Mouse (Mus musculus): ENCODE measurements around the gene Dnajc27. TPM values are rescaled to one million over a fixed set of nuclear protein-coding genes. Genes with fewer than 3 reads are reported as not detected.

Dnajc27 gene
- 14.7 and 14.8 TPM in 2 replicates for polyA plus RNA-seq (2015; fragmentation: Nextera tagmentation; extraction: Ambion mirVana)

- H3K4me2 ChIP-seq, result peak within 1 kb of the TSS; percentile 66
- WGBS, result 5% methylated on average over 59 of the region's 59 CpGs
- peaks cover 4% of the 10 kb centered on the region; the same call in 1 of the 2 replicates for H3K27me3 ChIP-seq
- H3K9ac ChIP-seq, result peak within 1 kb of the TSS; percentile 80
- peak; percentile 97 for ATAC-seq (ENCODE audit: low FRiP score)
- H3K27ac ChIP-seq, result peak within 1 kb of the TSS; percentile 97
- H3K4me1 ChIP-seq (replicated peaks), result peaks cover 19% of the 10 kb centered on the region
- peaks cover 16% of the 10 kb centered on the region for H3K36me3 ChIP-seq
- peak within 1 kb of the TSS; percentile 58 for H3K4me3 ChIP-seq
- H3K9me3 ChIP-seq, result no peaks in the 10 kb centered on the region
These were observed at the start of gene Dnajc27 for GRCm38 (mm10) chr12:4082132-4083001. Gene Dnajc27 (plus strand): TSS chr12:4082583.

DNA sequence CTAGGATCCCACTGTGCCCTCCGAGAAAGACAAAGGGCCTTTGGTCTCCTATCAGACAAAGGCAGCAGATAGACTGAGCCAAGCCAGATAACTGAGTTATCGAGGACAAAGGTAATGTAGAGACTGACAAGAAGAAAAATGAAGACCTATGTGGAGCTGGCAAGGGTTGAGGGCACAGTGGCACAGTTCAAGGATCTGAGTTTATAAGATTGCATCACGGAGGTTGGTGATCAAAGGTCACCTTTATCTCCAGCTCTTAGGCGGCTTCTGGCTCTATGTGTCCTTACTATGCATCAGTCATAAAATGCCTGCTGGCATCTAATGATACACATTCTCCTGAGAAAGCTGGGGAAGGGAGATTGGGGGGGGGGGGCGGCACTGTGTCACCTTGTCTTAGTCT lies 46.2 kb upstream of the Dnajc27 start:
- ATAC-seq (ENCODE audit: low FRiP score), result no peak
- Histone ChIP-seq H3K9ac (no peak overlapping the region), H3K9me3 (no peaks in the 10 kb centered on the region), H3K36me3 (peaks cover 3% of the 10 kb centered on the region; the same call in 1 of the 2 replicates), H3K4me3 (no peak overlapping the region), H3K4me2 (peak overlapping the region; percentile 71), H3K27ac (no peak overlapping the region), H3K27me3 (0 out of 2 replicates have a peak, but pooled peaks cover 8% of the 10 kb centered on the region), H3K4me1 (replicated peaks) (peaks cover 28% of the 10 kb centered on the region)
- 91% methylated on average over 5 of the region's 5 CpGs for WGBS

DNA sequence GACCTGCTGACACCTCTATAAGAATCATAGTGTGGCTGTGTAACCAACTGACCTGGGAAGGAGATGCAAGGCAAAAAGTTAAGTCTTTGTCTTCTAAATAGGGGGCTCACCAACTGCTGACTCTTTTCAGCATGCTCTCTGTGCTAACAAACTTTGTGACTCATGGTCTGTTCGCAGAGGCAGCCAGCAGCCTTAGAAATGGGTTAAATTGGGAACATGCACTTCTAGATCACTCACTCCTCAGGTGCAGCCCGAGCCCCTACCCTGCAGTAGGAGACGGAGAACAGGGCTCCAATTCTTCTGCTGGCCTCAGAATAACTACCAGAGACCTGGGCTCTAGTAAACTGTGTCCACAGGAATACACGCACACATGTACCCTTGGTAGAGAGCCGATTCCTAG lies 44.9 kb upstream of the Dnajc27 start:
- WGBS, result 18% methylated on average over 5 of the region's 5 CpGs
- H3K4me2 ChIP-seq, result peak overlapping the region; percentile 71
- H3K9me3 ChIP-seq, result no peaks in the 10 kb centered on the region
- 0 out of 2 replicates have a peak, but pooled peaks cover 11% of the 10 kb centered on the region for H3K27me3 ChIP-seq
- H3K9ac ChIP-seq, result peak overlapping the region; percentile 90
- H3K27ac ChIP-seq, result peak overlapping the region; percentile 89
- peak overlapping the region; percentile 84 for H3K4me3 ChIP-seq
- H3K36me3 ChIP-seq, result peaks cover 3% of the 10 kb centered on the region; the same call in 1 of the 2 replicates
- H3K4me1 ChIP-seq (replicated peaks), result peaks cover 28% of the 10 kb centered on the region
- ATAC-seq (ENCODE audit: low FRiP score), result no peak

GRCm38 (mm10) chr12:4038061-4039041 lies 44.0 kb upstream of the Dnajc27 start, which contains the start of gene Efr3b:
Gene Efr3b (minus strand): TSS chr12:4038915.
- Histone ChIP-seq H3K27ac (peak within 1 kb of the TSS; percentile 89), H3K4me1 (replicated peaks) (peaks cover 28% of the 10 kb centered on the region), H3K36me3 (peaks cover 3% of the 10 kb centered on the region; the same call in 1 of the 2 replicates), H3K27me3 (0 out of 2 replicates have a peak, but pooled peaks cover 11% of the 10 kb centered on the region), H3K4me2 (peak within 1 kb of the TSS; percentile 71), H3K4me3 (peak within 1 kb of the TSS; percentile 84), H3K9me3 (no peaks in the 10 kb centered on the region), H3K9ac (peak within 1 kb of the TSS; percentile 90)
- peak; percentile 93 for ATAC-seq (ENCODE audit: low FRiP score)
- under 1% methylated on average over 76 of the region's 78 CpGs for WGBS

DNA sequence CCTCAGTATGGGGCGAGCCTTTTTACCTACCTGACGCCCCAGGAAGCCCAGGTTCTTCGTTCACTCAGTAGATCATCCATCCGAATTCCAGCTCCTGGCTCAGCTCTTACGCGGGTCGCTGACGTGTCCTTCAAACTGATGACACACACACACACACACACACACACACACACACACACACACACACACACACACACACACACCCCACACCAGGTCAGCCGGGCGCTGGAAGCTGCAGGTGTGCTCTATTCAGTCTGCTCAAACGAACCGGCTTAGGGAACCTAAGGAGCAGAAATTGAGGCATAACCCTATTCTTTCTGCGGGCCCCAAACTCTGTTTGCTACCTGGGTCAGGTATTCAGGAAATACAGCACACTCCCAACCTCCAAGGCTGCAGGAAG lies 43.3 kb upstream of the Dnajc27 start:
- Histone ChIP-seq H3K4me3 (peak overlapping the region; percentile 84), H3K9me3 (no peaks in the 10 kb centered on the region), H3K36me3 (no peaks in the 10 kb centered on the region), H3K27me3 (0 out of 2 replicates have a peak, but pooled peaks cover 11% of the 10 kb centered on the region), H3K9ac (peak overlapping the region; percentile 90), H3K4me1 (replicated peaks) (peaks cover 28% of the 10 kb centered on the region), H3K27ac (peak overlapping the region; percentile 89), H3K4me2 (peak overlapping the region; percentile 71)
- no peak for ATAC-seq (ENCODE audit: low FRiP score)
- WGBS, result 2% methylated on average over 13 of the region's 13 CpGs

- whole genome bisulfite sequencing, result 85% methylated on average over 5 of the region's 5 CpGs
- H3K27ac ChIP-seq, result no peak overlapping the region
- H3K4me2 ChIP-seq, result no peak overlapping the region
- peaks cover 10% of the 10 kb centered on the region for H3K4me1 ChIP-seq (replicated peaks)
- H3K9ac ChIP-seq, result no peak overlapping the region
- H3K9me3 ChIP-seq, result no peaks in the 10 kb centered on the region
- H3K36me3 ChIP-seq, result no peaks in the 10 kb centered on the region
- H3K27me3 ChIP-seq, result 0 out of 2 replicates have a peak, but pooled peaks cover 11% of the 10 kb centered on the region
- no peak overlapping the region for H3K4me3 ChIP-seq
- ATAC-seq (ENCODE audit: low FRiP score), result no peak
These were observed 40.0 kb upstream of the Dnajc27 start for GRCm38 (mm10) chr12:4042411-4042810.

- H3K9ac ChIP-seq, result no peak overlapping the region
- no peak overlapping the region for H3K4me2 ChIP-seq
- H3K9me3 ChIP-seq, result no peaks in the 10 kb centered on the region
- no peak overlapping the region for H3K4me3 ChIP-seq
- WGBS, result 78% methylated on average over 1 of the region's 1 CpGs
- H3K36me3 ChIP-seq, result no peaks in the 10 kb centered on the region
- no peaks in the 10 kb centered on the region for H3K4me1 ChIP-seq (replicated peaks)
- ATAC-seq (ENCODE audit: low FRiP score), result no peak
- 0 out of 2 replicates have a peak, but pooled peaks cover 4% of the 10 kb centered on the region for H3K27me3 ChIP-seq
- no peak overlapping the region for H3K27ac ChIP-seq
These were observed 36.4 kb upstream of the Dnajc27 start for GRCm38 (mm10) chr12:4045992-4046391.

- no peaks in the 10 kb centered on the region for H3K36me3 ChIP-seq
- 21% methylated on average over 6 of the region's 6 CpGs for WGBS
These were observed 34.4 kb upstream of the Dnajc27 start for GRCm38 (mm10) chr12:4048031-4048430.

GRCm38 (mm10) chr12:4050861-4051425 lies 31.4 kb upstream of the Dnajc27 start:
- no peaks in the 10 kb centered on the region for H3K27me3 ChIP-seq
- H3K36me3 ChIP-seq, result no peaks in the 10 kb centered on the region
- H3K4me1 ChIP-seq (replicated peaks), result no peaks in the 10 kb centered on the region
- H3K9ac ChIP-seq, result no peak overlapping the region
- WGBS, result 66% methylated on average over 9 of the region's 9 CpGs
- no peaks in the 10 kb centered on the region for H3K9me3 ChIP-seq
- H3K4me2 ChIP-seq, result no peak overlapping the region
- ATAC-seq (ENCODE audit: low FRiP score), result no peak
- H3K27ac ChIP-seq, result no peak overlapping the region
- H3K4me3 ChIP-seq, result no peak overlapping the region

More at GRCm38 (mm10) chr12:4048031-4048430, 34.4 kb upstream of the Dnajc27 start:
- Histone ChIP-seq H3K4me2 (no peak overlapping the region), H3K27me3 (no peaks in the 10 kb centered on the region), H3K9ac (no peak overlapping the region), H3K27ac (no peak overlapping the region), H3K4me3 (no peak overlapping the region), H3K9me3 (no peaks in the 10 kb centered on the region), H3K4me1 (replicated peaks) (no peaks in the 10 kb centered on the region)
- no peak for ATAC-seq (ENCODE audit: low FRiP score)

GRCm38 (mm10) chr12:4053643-4054042 lies 28.7 kb upstream of the Dnajc27 start:
- no peaks in the 10 kb centered on the region for H3K36me3 ChIP-seq
- no peaks in the 10 kb centered on the region for H3K4me1 ChIP-seq (replicated peaks)
- no peak overlapping the region for H3K9ac ChIP-seq
- WGBS, result 87% methylated on average over 3 of the region's 3 CpGs
- ATAC-seq (ENCODE audit: low FRiP score), result no peak
- no peak overlapping the region for H3K27ac ChIP-seq
- H3K9me3 ChIP-seq, result no peaks in the 10 kb centered on the region
- H3K27me3 ChIP-seq, result no peaks in the 10 kb centered on the region
- H3K4me2 ChIP-seq, result no peak overlapping the region
- no peak overlapping the region for H3K4me3 ChIP-seq

GRCm38 (mm10) chr12:4054845-4055244 lies 27.5 kb upstream of the Dnajc27 start:
- Histone ChIP-seq H3K4me1 (replicated peaks) (no peaks in the 10 kb centered on the region), H3K27me3 (no peaks in the 10 kb centered on the region), H3K9me3 (no peaks in the 10 kb centered on the region), H3K4me3 (no peak overlapping the region), H3K9ac (no peak overlapping the region), H3K36me3 (no peaks in the 10 kb centered on the region), H3K27ac (no peak overlapping the region), H3K4me2 (no peak overlapping the region)
- 33% methylated on average over 4 of the region's 4 CpGs for WGBS
- no peak for ATAC-seq (ENCODE audit: low FRiP score)
